14 mouse cellular contexts compared by ENCODE assay signal in genomic region chr2:43674098-43674497, GRCm38 (mm10).
DNase-seq lines count a peak whose midpoint lies in the region; ATAC-seq and TF ChIP-seq lines count a peak whose summit lies in the region.
"Had no signal": no experiment of that assay in that cellular context is flagged by ENCODE, and none has a peak within 500 bp of the region (broad histone marks: within the 10 kb centered on the region; RNA-seq: fewer than 3 reads in every experiment).

No protein-coding gene starts in this region.

- H3K9me3 ChIP-seq in forebrain, embryonic 12.5 days = no peaks in the 10 kb centered on the region
- H3K9me3 ChIP-seq in forebrain, embryonic 10.5 days = no peaks in the 10 kb centered on the region
- no peaks in the 10 kb centered on the region for H3K9me3 ChIP-seq in midbrain, embryonic 11.5 days (ENCODE audit: control insufficient read depth, low read length)
- no peaks in the 10 kb centered on the region for H3K9me3 ChIP-seq in midbrain, embryonic 15.5 days
- H3K9me3 ChIP-seq in neural tube, embryonic 12.5 days = no peaks in the 10 kb centered on the region
- no peaks in the 10 kb centered on the region for H3K9me3 ChIP-seq in MEL (replicated peaks; ENCODE audit: insufficient read depth, low read length)
- H3K9me3 ChIP-seq: embryonic facial prominence, embryonic 10.5 days; embryonic facial prominence, embryonic 12.5 days; forebrain, embryonic 15.5 days; G1E had no signal

- WGBS in forebrain, embryonic 12.5 days = 53% methylated on average over 3 of the region's 3 CpGs
- 61% methylated on average over 3 of the region's 3 CpGs for WGBS in forebrain, embryonic 10.5 days
- WGBS in midbrain, embryonic 11.5 days = 66% methylated on average over 3 of the region's 3 CpGs
- WGBS in midbrain, embryonic 15.5 days = 56% methylated on average over 3 of the region's 3 CpGs
- 52% methylated on average over 3 of the region's 3 CpGs for WGBS in neural tube, embryonic 12.5 days

- no peak for TF ChIP-seq CTCF in MEL (IDR thresholded peaks at IDR 0.05 in 2 of 3, conservative IDR thresholded peaks at IDR 0.05 in 1 of 3; ENCODE audit: control insufficient read depth in 1 of 3, insufficient read depth in 1 of 3, low read depth in 2 of 3, low read length in 3 of 3, poor library complexity in 1 of 3, severe bottlenecking in 1 of 3)

- TF ChIP-seq POLR2A in MEL (IDR thresholded peaks at IDR 0.05; ENCODE audit: control insufficient read depth in 1 of 2, insufficient read depth in 1 of 2, low read depth in 1 of 2, low read length in 2 of 2, poor library complexity in 1 of 2) = no peak

- H3K79me2 ChIP-seq in MEL (ENCODE audit: control insufficient read depth, insufficient read depth, low read length, poor library complexity) = no peaks in the 10 kb centered on the region

- TF ChIP-seq EP300 in MEL (IDR thresholded peaks at IDR 0.05; ENCODE audit: low read depth in 1 of 2, low read length in 2 of 2) = no peak

- H3K36me3 ChIP-seq in forebrain, embryonic 12.5 days (replicated peaks) = no peaks in the 10 kb centered on the region
- no peaks in the 10 kb centered on the region for H3K36me3 ChIP-seq in forebrain, embryonic 10.5 days (replicated peaks)
- no peaks in the 10 kb centered on the region for H3K36me3 ChIP-seq in midbrain, embryonic 11.5 days (ENCODE audit: control insufficient read depth, insufficient read depth, low read length)
- H3K36me3 ChIP-seq in midbrain, embryonic 15.5 days (replicated peaks) = no peaks in the 10 kb centered on the region
- H3K36me3 ChIP-seq in neural tube, embryonic 12.5 days = no peaks in the 10 kb centered on the region
- H3K36me3 ChIP-seq in MEL (ENCODE audit: control insufficient read depth in 1 of 2, insufficient read depth in 2 of 2, low read length in 2 of 2) = peaks cover 0 to 4% of the 10 kb centered on the region in 2 experiments; a peak in 1 of 4 replicates
- H3K36me3 ChIP-seq: embryonic facial prominence, embryonic 10.5 days; embryonic facial prominence, embryonic 12.5 days; forebrain, embryonic 15.5 days; G1E had no signal

- no peak overlapping the region for H3K4me2 ChIP-seq in forebrain, embryonic 12.5 days
- no peak overlapping the region for H3K4me2 ChIP-seq in midbrain, embryonic 11.5 days
- H3K4me2 ChIP-seq in midbrain, embryonic 15.5 days = no peak overlapping the region
- no peak overlapping the region for H3K4me2 ChIP-seq in neural tube, embryonic 12.5 days (replicated peaks)
- H3K4me2 ChIP-seq: embryonic facial prominence, embryonic 12.5 days; forebrain, embryonic 15.5 days had no signal

- no peak overlapping the region for H3K9ac ChIP-seq in forebrain, embryonic 12.5 days
- no peak overlapping the region for H3K9ac ChIP-seq in midbrain, embryonic 11.5 days (ENCODE audit: low read length)
- H3K9ac ChIP-seq in midbrain, embryonic 15.5 days = no peak overlapping the region
- H3K9ac ChIP-seq in neural tube, embryonic 12.5 days = no peak overlapping the region
- H3K9ac ChIP-seq in MEL (ENCODE audit: control insufficient read depth, low read depth, low read length, poor library complexity, severe bottlenecking) = peak overlapping the region; percentile 41
- H3K9ac ChIP-seq: embryonic facial prominence, embryonic 12.5 days; forebrain, embryonic 15.5 days; forebrain, postnatal 0 days had no signal

- H3K4me3 ChIP-seq in forebrain, embryonic 12.5 days (replicated peaks) = no peak overlapping the region
- H3K4me3 ChIP-seq in forebrain, embryonic 10.5 days = no peak overlapping the region
- H3K4me3 ChIP-seq in midbrain, embryonic 11.5 days (ENCODE audit: low read depth, low read length) = no peak overlapping the region
- H3K4me3 ChIP-seq in midbrain, embryonic 15.5 days = no peak overlapping the region
- no peak overlapping the region for H3K4me3 ChIP-seq in neural tube, embryonic 12.5 days
- H3K4me3 ChIP-seq in MEL (ENCODE audit: control insufficient read depth in 1 of 2, insufficient read depth in 1 of 2, low read depth in 2 of 2, low read length in 2 of 2) = peak overlapping the region; percentile 18 to 43; a peak in 3 of 4 replicates
- H3K4me3 ChIP-seq: embryonic facial prominence, embryonic 10.5 days; embryonic facial prominence, embryonic 12.5 days; forebrain, embryonic 15.5 days had no signal

- DNase-seq in forebrain, embryonic 10.5 days (ENCODE audit: extremely low spot score, low spot score) = no peak
- DNase-seq in midbrain, embryonic 11.5 days (ENCODE audit: low spot score, missing footprints) = no peak
- no peak for DNase-seq in neural tube, embryonic 10.5 days (ENCODE audit: extremely low spot score, low spot score)
- peak; percentile 45 for DNase-seq in MEL (ENCODE audit: low read depth, low spot score)
- no peak for DNase-seq in cerebellum, adult 11 months

- ATAC-seq in forebrain, embryonic 12.5 days (ENCODE audit: low FRiP score) = peak; percentile 22; the same call in 1 of the 2 replicates
- ATAC-seq in midbrain, embryonic 11.5 days (ENCODE audit: low FRiP score) = peak; percentile 52; the same call in 1 of the 2 replicates
- no peak for ATAC-seq in midbrain, embryonic 15.5 days (replicated peaks)
- peak; percentile 38; the same call in 1 of the 2 replicates for ATAC-seq in neural tube, embryonic 12.5 days (ENCODE audit: low FRiP score, low read depth)

- TF ChIP-seq RAD21 in MEL (IDR thresholded peaks at IDR 0.05; ENCODE audit: low read depth, low read length) = no peak

- H3K27ac ChIP-seq in forebrain, embryonic 12.5 days = no peak overlapping the region
- no peak overlapping the region for H3K27ac ChIP-seq in forebrain, embryonic 10.5 days
- H3K27ac ChIP-seq in midbrain, embryonic 11.5 days (ENCODE audit: low read depth, low read length) = no peak overlapping the region
- H3K27ac ChIP-seq in midbrain, embryonic 15.5 days = no peak overlapping the region
- no peak overlapping the region for H3K27ac ChIP-seq in neural tube, embryonic 12.5 days
- no peak overlapping the region for H3K27ac ChIP-seq in MEL (ENCODE audit: control insufficient read depth, low read depth, low read length)
- H3K27ac ChIP-seq: embryonic facial prominence, embryonic 10.5 days; embryonic facial prominence, embryonic 12.5 days; forebrain, embryonic 15.5 days had no signal

- no peaks in the 10 kb centered on the region for H3K4me1 ChIP-seq in forebrain, embryonic 12.5 days
- no peaks in the 10 kb centered on the region for H3K4me1 ChIP-seq in forebrain, embryonic 10.5 days
- H3K4me1 ChIP-seq in midbrain, embryonic 11.5 days (ENCODE audit: control insufficient read depth, insufficient read depth, low read length) = no peaks in the 10 kb centered on the region
- no peaks in the 10 kb centered on the region for H3K4me1 ChIP-seq in midbrain, embryonic 15.5 days
- no peaks in the 10 kb centered on the region for H3K4me1 ChIP-seq in neural tube, embryonic 12.5 days
- peaks cover 6% of the 10 kb centered on the region in 2 experiments; a peak in 2 of 4 replicates for H3K4me1 ChIP-seq in MEL (ENCODE audit: control insufficient read depth in 1 of 2, insufficient read depth in 2 of 2, low read length in 2 of 2)
- H3K4me1 ChIP-seq: embryonic facial prominence, embryonic 10.5 days; embryonic facial prominence, embryonic 12.5 days; forebrain, embryonic 15.5 days had no signal

- no peaks in the 10 kb centered on the region for H3K27me3 ChIP-seq in forebrain, embryonic 12.5 days
- H3K27me3 ChIP-seq in forebrain, embryonic 10.5 days (ENCODE audit: poor library complexity, severe bottlenecking) = no peaks in the 10 kb centered on the region
- H3K27me3 ChIP-seq in midbrain, embryonic 11.5 days (ENCODE audit: control insufficient read depth, insufficient read depth, low read length) = no peaks in the 10 kb centered on the region
- no peaks in the 10 kb centered on the region for H3K27me3 ChIP-seq in midbrain, embryonic 15.5 days (replicated peaks)
- no peaks in the 10 kb centered on the region for H3K27me3 ChIP-seq in neural tube, embryonic 12.5 days (replicated peaks)
- no peaks in the 10 kb centered on the region for H3K27me3 ChIP-seq in MEL (ENCODE audit: control insufficient read depth in 1 of 2, insufficient read depth in 2 of 2, low read length in 2 of 2)
- H3K27me3 ChIP-seq: CH12.LX; embryonic facial prominence, embryonic 12.5 days; forebrain, embryonic 15.5 days had no signal

TF ChIP-seq in MEL, 35 proteins besides CTCF, POLR2A, EP300 and RAD21:
- TF ChIP-seq ETS1 (IDR thresholded peaks at IDR 0.05; ENCODE audit: low read depth, low read length) = no peak
- TF ChIP-seq MXI1 (IDR thresholded peaks at IDR 0.05; ENCODE audit: low read depth, low read length) = peak; percentile 30; the same call in 1 of the 2 replicates
- TF ChIP-seq NELFE (IDR thresholded peaks at IDR 0.05; ENCODE audit: low read depth, low read length) = no peak

Comparison
In these comparisons a context has a peak if more than half of its experiments do, and no peak if none do; other contexts are left out.
1. H3K4me3 ChIP-seq: peak in MEL (2 of 2); none in forebrain, embryonic 12.5 days (single experiment), forebrain, embryonic 10.5 days (single experiment), midbrain, embryonic 11.5 days (single experiment), midbrain, embryonic 15.5 days (single experiment) and neural tube, embryonic 12.5 days (single experiment).